Mouse (Mus musculus): ENCODE measurements around the gene Pacs1. TPM values are rescaled to one million over a fixed set of nuclear protein-coding genes. Genes with fewer than 3 reads are reported as not detected.
"Not testable (repeated sequence)": the region's sequence is repeated elsewhere in the genome, so short reads cannot be mapped to it uniquely, and the experiment has no call there.

Pacs1 gene
- total RNA-seq, 1 experiment = 5.4 TPM

DNA sequence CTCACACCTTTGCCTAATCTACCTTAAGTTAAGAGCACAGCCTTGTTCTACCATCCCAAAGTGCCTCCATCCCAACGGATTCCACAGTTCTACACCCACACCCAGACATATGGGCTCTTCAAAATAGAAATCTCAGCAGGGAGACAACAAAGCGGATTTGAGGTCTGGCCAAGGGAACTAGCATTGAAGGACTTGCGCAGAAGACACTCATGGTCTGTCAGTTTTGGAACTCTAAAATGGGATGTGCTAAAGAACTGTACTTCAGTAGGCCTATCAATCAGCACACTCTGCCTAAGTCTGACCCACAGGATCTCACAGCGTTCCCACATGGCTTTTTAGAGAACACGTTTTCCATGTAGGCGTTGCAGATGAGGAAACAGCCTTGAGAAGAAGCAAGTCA lies 122.6 kb downstream of the Pacs1 start:
- no peak for DNase-seq (ENCODE audit: low read depth, low spot score)
- H3K4me3 ChIP-seq (ENCODE audit: insufficient read depth in 1 of 2, low read depth in 1 of 2, low read length in 2 of 2, poor library complexity in 1 of 2, severe bottlenecking in 1 of 2) = no peak overlapping the region
- TF ChIP-seq ZC3H11A (IDR thresholded peaks at IDR 0.05; ENCODE audit: borderline replicate concordance, low read depth, low read length) = no peak
- TF ChIP-seq ZNF384 (IDR thresholded peaks at IDR 0.05; ENCODE audit: low read depth, low read length) = no peak
- no peak for TF ChIP-seq HCFC1 (IDR thresholded peaks at IDR 0.05; ENCODE audit: borderline replicate concordance, insufficient read depth, low read length)
- TF ChIP-seq MAFK (IDR thresholded peaks at IDR 0.05; ENCODE audit: insufficient read depth, low read depth, low read length) = no peak
- TF ChIP-seq CHD2 (IDR thresholded peaks at IDR 0.05; ENCODE audit: low read depth, low read length) = no peak
- H3K4me1 ChIP-seq (ENCODE audit: control insufficient read depth in 2 of 2, insufficient read depth in 2 of 2, low read length in 2 of 2, poor library complexity in 1 of 2) = no peaks in the 10 kb centered on the region
- no peaks in the 10 kb centered on the region for H3K36me3 ChIP-seq (ENCODE audit: control insufficient read depth, insufficient read depth, low read length, poor library complexity, severe bottlenecking)
- H3K9ac ChIP-seq (ENCODE audit: insufficient read depth, low read depth, low read length, poor library complexity, severe bottlenecking) = no peak overlapping the region
- no peaks in the 10 kb centered on the region for H3K9me3 ChIP-seq (ENCODE audit: control insufficient read depth, insufficient read depth, low read depth, low read length)
- no peak overlapping the region for H3K27ac ChIP-seq (ENCODE audit: insufficient read depth, low read depth, low read length, poor library complexity, severe bottlenecking)
- in situ Hi-C loops (cut with MboI; ENCODE audit: low sequenced_read_pairs in 2 of 2, unreplicated experiment in 2 of 2) = no loop called here

DNA sequence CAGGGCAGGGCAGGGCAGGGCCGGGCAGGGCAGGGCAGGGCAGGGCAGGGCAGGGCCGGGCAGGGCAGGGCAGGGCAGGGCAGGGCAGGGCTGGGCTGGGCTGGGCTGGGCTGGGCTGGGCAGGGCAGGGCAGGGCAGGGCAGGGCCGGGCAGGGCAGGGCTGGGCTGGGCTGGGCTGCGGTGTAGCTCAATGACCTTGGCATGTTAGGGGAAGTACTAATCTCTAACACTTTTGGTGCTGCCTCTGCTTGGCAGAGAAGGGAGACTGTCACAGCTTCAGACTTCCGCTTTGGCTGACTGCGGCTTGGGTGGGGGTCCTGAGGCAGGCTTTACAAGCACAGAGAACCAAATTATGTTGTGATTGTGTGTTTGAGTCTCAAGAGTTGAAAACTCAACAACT lies 123.9 kb downstream of the Pacs1 start:
- H3K27ac ChIP-seq (ENCODE audit: insufficient read depth, low read depth, low read length, poor library complexity, severe bottlenecking) = peak overlapping the region; percentile 81

DNA sequence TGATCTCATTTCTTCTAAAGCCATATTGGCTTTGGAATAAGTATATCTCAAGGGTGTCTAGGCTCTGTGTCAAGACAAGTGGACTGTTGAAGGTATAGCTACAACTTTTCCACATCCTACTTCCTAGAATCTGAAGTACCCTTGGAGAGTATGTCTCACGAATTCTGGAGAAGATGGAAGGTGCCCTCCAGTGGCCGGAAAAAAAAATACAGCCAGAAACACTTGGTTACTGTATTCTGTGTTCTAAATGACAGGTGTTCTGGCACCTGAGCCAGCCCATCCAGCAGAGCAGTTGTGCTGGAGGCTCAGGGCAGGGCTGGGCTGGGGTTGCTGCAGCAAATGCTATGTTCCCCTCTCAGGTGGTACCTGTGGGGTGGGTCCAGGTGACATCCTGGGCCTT lies 133.3 kb downstream of the Pacs1 start:
- Histone ChIP-seq H3K36me3 (ENCODE audit: control insufficient read depth, insufficient read depth, low read length, poor library complexity, severe bottlenecking) (no peaks in the 10 kb centered on the region; the same call in 1 of the 2 replicates), H3K9me3 (ENCODE audit: control insufficient read depth, insufficient read depth, low read depth, low read length) (no peaks in the 10 kb centered on the region), H3K4me3 (ENCODE audit: insufficient read depth in 1 of 2, low read depth in 1 of 2, low read length in 2 of 2, poor library complexity in 1 of 2, severe bottlenecking in 1 of 2) (no peak overlapping the region), H3K4me1 (ENCODE audit: control insufficient read depth in 2 of 2, insufficient read depth in 2 of 2, low read length in 2 of 2, poor library complexity in 1 of 2) (no peaks in the 10 kb centered on the region), H3K27ac (ENCODE audit: insufficient read depth, low read depth, low read length, poor library complexity, severe bottlenecking) (no peak overlapping the region), H3K9ac (ENCODE audit: insufficient read depth, low read depth, low read length, poor library complexity, severe bottlenecking) (no peak overlapping the region)
- peak; percentile 54 for DNase-seq (ENCODE audit: low read depth, low spot score)
- in situ Hi-C loops (cut with MboI; ENCODE audit: low sequenced_read_pairs in 2 of 2, unreplicated experiment in 2 of 2) = no loop called here
- TF ChIP-seq ZNF384 (IDR thresholded peaks at IDR 0.05; ENCODE audit: low read depth, low read length) (no peak), HCFC1 (IDR thresholded peaks at IDR 0.05; ENCODE audit: borderline replicate concordance, insufficient read depth, low read length) (no peak), CHD2 (IDR thresholded peaks at IDR 0.05; ENCODE audit: low read depth, low read length) (no peak), MAFK (IDR thresholded peaks at IDR 0.05; ENCODE audit: insufficient read depth, low read depth, low read length) (no peak), ZC3H11A (IDR thresholded peaks at IDR 0.05; ENCODE audit: borderline replicate concordance, low read depth, low read length) (no peak)

More for the DNA sequence above, 123.9 kb downstream of the Pacs1 start:
- DNase-seq (ENCODE audit: low read depth, low spot score); H3K9ac ChIP-seq (ENCODE audit: insufficient read depth, low read depth, low read length, poor library complexity, severe bottlenecking); H3K36me3 ChIP-seq (ENCODE audit: control insufficient read depth, insufficient read depth, low read length, poor library complexity, severe bottlenecking); in situ Hi-C loops (cut with MboI; ENCODE audit: low sequenced_read_pairs in 2 of 2, unreplicated experiment in 2 of 2); H3K4me1 ChIP-seq (ENCODE audit: control insufficient read depth in 2 of 2, insufficient read depth in 2 of 2, low read length in 2 of 2, poor library complexity in 1 of 2); H3K9me3 ChIP-seq (ENCODE audit: control insufficient read depth, insufficient read depth, low read depth, low read length); H3K4me3 ChIP-seq (ENCODE audit: insufficient read depth in 1 of 2, low read depth in 1 of 2, low read length in 2 of 2, poor library complexity in 1 of 2, severe bottlenecking in 1 of 2): not testable (repeated sequence)

DNA sequence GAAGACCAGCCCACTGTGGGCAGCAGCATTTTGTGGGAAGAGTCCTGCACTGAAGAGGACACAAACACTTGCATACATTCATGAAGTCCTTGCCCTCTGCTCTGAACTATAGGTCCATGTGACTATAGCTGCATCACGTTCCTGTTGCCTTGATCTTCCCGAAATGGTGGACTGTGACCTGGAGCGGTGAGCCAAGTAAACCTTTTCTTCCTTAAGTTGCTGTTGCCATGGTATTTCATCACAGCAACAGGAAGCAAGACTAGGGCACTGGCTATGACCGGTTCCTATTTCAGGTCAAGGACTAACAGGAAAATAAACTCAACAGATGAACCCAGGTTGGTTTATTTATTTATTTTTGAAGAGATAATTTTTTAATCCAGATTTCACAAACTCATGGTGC lies 141.7 kb downstream of the Pacs1 start:
- no peak overlapping the region for H3K4me3 ChIP-seq (ENCODE audit: insufficient read depth in 1 of 2, low read depth in 1 of 2, low read length in 2 of 2, poor library complexity in 1 of 2, severe bottlenecking in 1 of 2)
- in situ Hi-C loops (cut with MboI; ENCODE audit: low sequenced_read_pairs in 2 of 2, unreplicated experiment in 2 of 2) = no loop called here
- no peaks in the 10 kb centered on the region for H3K9me3 ChIP-seq (ENCODE audit: control insufficient read depth, insufficient read depth, low read depth, low read length)
- no peaks in the 10 kb centered on the region; the same call in 1 of the 2 replicates for H3K36me3 ChIP-seq (ENCODE audit: control insufficient read depth, insufficient read depth, low read length, poor library complexity, severe bottlenecking)
- no peak overlapping the region for H3K9ac ChIP-seq (ENCODE audit: insufficient read depth, low read depth, low read length, poor library complexity, severe bottlenecking)
- no peaks in the 10 kb centered on the region for H3K4me1 ChIP-seq (ENCODE audit: control insufficient read depth in 2 of 2, insufficient read depth in 2 of 2, low read length in 2 of 2, poor library complexity in 1 of 2)
- TF ChIP-seq ZNF384 (IDR thresholded peaks at IDR 0.05; ENCODE audit: low read depth, low read length) (no peak), CHD2 (IDR thresholded peaks at IDR 0.05; ENCODE audit: low read depth, low read length) (no peak), ZC3H11A (IDR thresholded peaks at IDR 0.05; ENCODE audit: borderline replicate concordance, low read depth, low read length) (no peak), MAFK (IDR thresholded peaks at IDR 0.05; ENCODE audit: insufficient read depth, low read depth, low read length) (no peak), HCFC1 (IDR thresholded peaks at IDR 0.05; ENCODE audit: borderline replicate concordance, insufficient read depth, low read length) (no peak)
- no peak overlapping the region for H3K27ac ChIP-seq (ENCODE audit: insufficient read depth, low read depth, low read length, poor library complexity, severe bottlenecking)
- DNase-seq (ENCODE audit: low read depth, low spot score) = no peak

DNA sequence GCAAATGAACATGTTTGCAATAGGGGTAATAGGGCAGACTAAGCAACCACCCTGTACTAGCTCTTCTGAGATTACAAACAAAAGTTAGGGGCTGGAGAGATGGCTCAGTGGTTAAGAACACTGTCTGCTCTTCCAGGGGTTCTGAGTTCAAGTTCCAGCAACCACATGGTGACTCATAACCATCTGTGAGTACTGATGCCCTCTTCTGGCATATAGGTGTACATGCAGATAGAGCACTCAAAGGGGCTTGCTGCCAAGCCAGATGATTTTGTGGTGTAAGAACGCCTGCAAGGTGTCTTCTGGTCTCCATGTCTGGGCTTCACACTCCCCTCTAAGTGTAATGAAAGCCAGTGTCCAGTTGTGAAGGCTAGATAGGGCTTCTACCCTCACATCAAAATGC lies 143.1 kb downstream of the Pacs1 start:
- H3K9me3 ChIP-seq (ENCODE audit: control insufficient read depth, insufficient read depth, low read depth, low read length) = no peaks in the 10 kb centered on the region
- H3K36me3 ChIP-seq (ENCODE audit: control insufficient read depth, insufficient read depth, low read length, poor library complexity, severe bottlenecking) = no peaks in the 10 kb centered on the region; the same call in 1 of the 2 replicates
- no peak overlapping the region for H3K27ac ChIP-seq (ENCODE audit: insufficient read depth, low read depth, low read length, poor library complexity, severe bottlenecking)
- no peak for DNase-seq (ENCODE audit: low read depth, low spot score)
- no peak overlapping the region for H3K4me3 ChIP-seq (ENCODE audit: insufficient read depth in 1 of 2, low read depth in 1 of 2, low read length in 2 of 2, poor library complexity in 1 of 2, severe bottlenecking in 1 of 2)
- in situ Hi-C loops (cut with MboI; ENCODE audit: low sequenced_read_pairs in 2 of 2, unreplicated experiment in 2 of 2) = no loop called here
- no peak for TF ChIP-seq ZC3H11A (IDR thresholded peaks at IDR 0.05; ENCODE audit: borderline replicate concordance, low read depth, low read length)
- no peak for TF ChIP-seq MAFK (IDR thresholded peaks at IDR 0.05; ENCODE audit: insufficient read depth, low read depth, low read length)
- TF ChIP-seq ZNF384 (IDR thresholded peaks at IDR 0.05; ENCODE audit: low read depth, low read length) = no peak
- no peak for TF ChIP-seq HCFC1 (IDR thresholded peaks at IDR 0.05; ENCODE audit: borderline replicate concordance, insufficient read depth, low read length)
- TF ChIP-seq CHD2 (IDR thresholded peaks at IDR 0.05; ENCODE audit: low read depth, low read length) = no peak
- no peak overlapping the region for H3K9ac ChIP-seq (ENCODE audit: insufficient read depth, low read depth, low read length, poor library complexity, severe bottlenecking)
- no peaks in the 10 kb centered on the region for H3K4me1 ChIP-seq (ENCODE audit: control insufficient read depth in 2 of 2, insufficient read depth in 2 of 2, low read length in 2 of 2, poor library complexity in 1 of 2)
